17 mouse cellular contexts compared by ENCODE assay signal in the genomic region with DNA sequence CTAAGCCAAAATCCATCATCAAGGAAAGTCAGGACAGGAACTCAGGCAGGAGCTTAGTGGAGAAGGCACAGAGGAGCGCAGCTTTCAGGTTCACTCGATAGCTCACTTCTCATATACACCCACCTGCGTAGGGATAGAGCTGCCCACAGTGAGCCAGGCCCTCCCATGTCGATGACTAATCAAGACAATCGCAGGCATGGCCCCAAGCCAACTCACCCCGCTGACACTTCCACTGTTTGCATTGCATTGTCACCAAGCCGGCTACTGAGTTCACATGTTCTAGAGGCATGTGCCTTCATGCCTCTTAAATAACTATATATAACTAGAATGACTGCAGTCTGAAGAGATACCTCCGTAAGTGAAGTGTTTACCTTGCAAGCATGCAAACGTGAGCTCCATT.
"Had no signal": no experiment of that assay in that cellular context is flagged by ENCODE, and none has a peak within 500 bp of the region (broad histone marks: within the 10 kb centered on the region; RNA-seq: fewer than 3 reads in every experiment).

No protein-coding gene starts in this region.

- DNase-seq: kidney, adult 2 months; kidney, postnatal 25 days; layer of hippocampus, adult 9-11 months; liver; lung, adult 18-20 months; lung, postnatal 4 days; midbrain, embryonic 14.5 days; thymus, adult 2 months; thymus, postnatal 14 days; thymus, postnatal 4 days had no signal

- H3K27ac ChIP-seq: kidney, postnatal 0 days; layer of hippocampus, adult 2 months; limb, embryonic 10.5 days; limb, embryonic 13.5 days; liver, embryonic 12.5 days; liver, embryonic 15.5 days; stomach, postnatal 0 days had no signal

- H3K27me3 ChIP-seq: limb, embryonic 13.5 days; liver, embryonic 12.5 days; liver, embryonic 15.5 days had no signal

- H3K4me3 ChIP-seq: layer of hippocampus, adult 2 months; limb, embryonic 10.5 days; limb, embryonic 13.5 days; liver, embryonic 12.5 days; liver, embryonic 15.5 days had no signal

- H3K4me1 ChIP-seq: limb, embryonic 10.5 days; limb, embryonic 13.5 days; liver, embryonic 12.5 days; liver, embryonic 15.5 days had no signal
